ENCODE assay signal across 27 mouse cellular contexts in the genomic region with DNA sequence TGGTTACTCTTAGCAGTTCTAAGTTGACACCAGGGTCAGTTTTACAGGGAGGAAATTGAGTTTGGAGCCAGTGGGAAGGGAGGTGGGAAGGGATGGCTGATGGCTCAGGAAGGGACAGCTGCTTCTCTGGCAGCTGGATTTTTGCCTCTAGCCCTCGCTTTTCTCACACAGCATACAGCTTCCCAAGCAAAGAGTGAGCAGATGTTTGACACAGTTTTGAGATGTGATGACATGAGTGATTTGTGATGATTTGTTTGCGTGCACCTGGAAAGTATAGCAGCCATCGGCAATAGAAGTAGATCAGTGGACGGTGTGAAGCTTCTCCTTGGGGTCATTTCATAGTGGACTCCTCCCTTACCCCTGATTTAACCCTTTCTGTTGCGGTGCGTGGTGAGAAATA.
"Had no signal": no experiment of that assay in that cellular context is flagged by ENCODE, and none has a peak within 500 bp of the region (broad histone marks: within the 10 kb centered on the region; RNA-seq: fewer than 3 reads in every experiment).

No protein-coding gene starts in this region.

- H3K36me3 ChIP-seq: embryonic facial prominence, embryonic 10.5 days; embryonic facial prominence, embryonic 12.5 days; embryonic facial prominence, embryonic 15.5 days; forebrain, embryonic 10.5 days; forebrain, embryonic 12.5 days; forebrain, embryonic 15.5 days had no signal

- DNase-seq: cerebellum, adult 2 months; cerebellum, adult 8-10 months; cerebellum, adult 9-10 months; cerebellum, adult 9-11 months; cerebellum, postnatal 10 days; cerebellum, postnatal 14 days; cerebellum, postnatal 25 days; cerebellum, postnatal 36 days; embryo, embryonic 11 days; forebrain, postnatal 0 days; gastrocnemius, adult 2 months; gastrocnemius, postnatal 14 days; gastrocnemius, postnatal 25 days; gastrocnemius, postnatal 36 days; heart, adult 18-20 months; heart, adult 2 months had no signal

- H3K4me2 ChIP-seq: embryonic facial prominence, embryonic 12.5 days; embryonic facial prominence, embryonic 13.5 days; embryonic facial prominence, embryonic 15.5 days; forebrain, embryonic 12.5 days; forebrain, embryonic 13.5 days; forebrain, embryonic 15.5 days had no signal

- ATAC-seq: forebrain, embryonic 13.5 days; forebrain, embryonic 14.5 days; forebrain, embryonic 15.5 days; forebrain, embryonic 16.5 days; forebrain, postnatal 0 days had no signal

- H3K4me1 ChIP-seq: embryonic facial prominence, embryonic 10.5 days; embryonic facial prominence, embryonic 12.5 days; embryonic facial prominence, embryonic 13.5 days; embryonic facial prominence, embryonic 15.5 days; forebrain, embryonic 10.5 days; forebrain, embryonic 12.5 days; forebrain, embryonic 13.5 days; forebrain, embryonic 15.5 days had no signal

- H3K27ac ChIP-seq: embryonic facial prominence, embryonic 10.5 days; embryonic facial prominence, embryonic 12.5 days; embryonic facial prominence, embryonic 13.5 days; embryonic facial prominence, embryonic 15.5 days; forebrain, embryonic 10.5 days; forebrain, embryonic 12.5 days; forebrain, embryonic 13.5 days; forebrain, embryonic 15.5 days; gastrocnemius, adult 2 months; heart, adult 2 months had no signal

- H3K9ac ChIP-seq: embryonic facial prominence, embryonic 12.5 days; embryonic facial prominence, embryonic 13.5 days; embryonic facial prominence, embryonic 15.5 days; forebrain, embryonic 12.5 days; forebrain, embryonic 13.5 days; forebrain, embryonic 15.5 days; forebrain, postnatal 0 days had no signal

- H3K4me3 ChIP-seq: embryonic facial prominence, embryonic 10.5 days; embryonic facial prominence, embryonic 12.5 days; embryonic facial prominence, embryonic 13.5 days; embryonic facial prominence, embryonic 15.5 days; erythroblast, embryonic 14.5 days; forebrain, embryonic 10.5 days; forebrain, embryonic 12.5 days; forebrain, embryonic 13.5 days; forebrain, embryonic 15.5 days; gastrocnemius, adult 2 months; heart, adult 2 months had no signal

- H3K9me3 ChIP-seq: embryonic facial prominence, embryonic 10.5 days; embryonic facial prominence, embryonic 12.5 days; embryonic facial prominence, embryonic 13.5 days; embryonic facial prominence, embryonic 15.5 days; forebrain, embryonic 10.5 days; forebrain, embryonic 12.5 days; forebrain, embryonic 13.5 days; forebrain, embryonic 15.5 days had no signal

- H3K27me3 ChIP-seq: embryonic facial prominence, embryonic 12.5 days; embryonic facial prominence, embryonic 13.5 days; embryonic facial prominence, embryonic 15.5 days; forebrain, embryonic 12.5 days; forebrain, embryonic 13.5 days; forebrain, embryonic 15.5 days had no signal
